Mouse (Mus musculus) bone marrow, adult 2 months (tissue): Measurements from ENCODE around the gene Pan3.

Experiments used
- CTCF ChIP-seq: fragments of 200-500 bp; IDR thresholded peaks from 2 replicates; pipeline ENCODE4 v1.5.1; 2011; ENCODE audit warnings: low read length, control low read depth; ENCODE audit not compliant: control insufficient read depth, insufficient read depth
- POLR2A ChIP-seq: fragments of 200-500 bp; IDR thresholded peaks from 2 replicates; pipeline ENCODE4 v1.6.1; 2011; ENCODE audit warnings: low read depth, mild to moderate bottlenecking, control low read depth, low read length, borderline replicate concordance; ENCODE audit not compliant: control insufficient read depth

DNA sequence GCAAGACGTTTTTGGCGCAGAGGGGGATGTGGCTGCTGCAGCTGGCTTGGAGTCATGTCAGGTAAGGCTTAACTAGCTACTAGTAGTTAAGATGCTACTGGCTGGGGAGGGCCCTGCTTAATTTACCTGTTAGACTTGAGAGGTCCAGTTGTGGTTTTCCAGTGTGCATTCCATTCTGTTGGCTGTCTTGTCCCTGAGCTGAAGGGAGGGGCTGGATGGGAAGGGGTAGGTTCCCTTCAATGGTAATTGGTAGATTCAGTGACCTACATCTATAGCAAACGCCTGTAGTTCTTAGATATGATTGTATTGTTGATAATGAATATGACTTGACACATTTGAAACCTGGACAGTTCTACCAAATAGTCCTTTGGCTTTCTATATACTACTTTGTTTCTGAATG is 62.5 kb downstream of the Pan3 start:
- TF ChIP-seq CTCF = no peak
- no peak for TF ChIP-seq POLR2A
